8 mouse cellular contexts compared by ENCODE assay signal in the genomic region with DNA sequence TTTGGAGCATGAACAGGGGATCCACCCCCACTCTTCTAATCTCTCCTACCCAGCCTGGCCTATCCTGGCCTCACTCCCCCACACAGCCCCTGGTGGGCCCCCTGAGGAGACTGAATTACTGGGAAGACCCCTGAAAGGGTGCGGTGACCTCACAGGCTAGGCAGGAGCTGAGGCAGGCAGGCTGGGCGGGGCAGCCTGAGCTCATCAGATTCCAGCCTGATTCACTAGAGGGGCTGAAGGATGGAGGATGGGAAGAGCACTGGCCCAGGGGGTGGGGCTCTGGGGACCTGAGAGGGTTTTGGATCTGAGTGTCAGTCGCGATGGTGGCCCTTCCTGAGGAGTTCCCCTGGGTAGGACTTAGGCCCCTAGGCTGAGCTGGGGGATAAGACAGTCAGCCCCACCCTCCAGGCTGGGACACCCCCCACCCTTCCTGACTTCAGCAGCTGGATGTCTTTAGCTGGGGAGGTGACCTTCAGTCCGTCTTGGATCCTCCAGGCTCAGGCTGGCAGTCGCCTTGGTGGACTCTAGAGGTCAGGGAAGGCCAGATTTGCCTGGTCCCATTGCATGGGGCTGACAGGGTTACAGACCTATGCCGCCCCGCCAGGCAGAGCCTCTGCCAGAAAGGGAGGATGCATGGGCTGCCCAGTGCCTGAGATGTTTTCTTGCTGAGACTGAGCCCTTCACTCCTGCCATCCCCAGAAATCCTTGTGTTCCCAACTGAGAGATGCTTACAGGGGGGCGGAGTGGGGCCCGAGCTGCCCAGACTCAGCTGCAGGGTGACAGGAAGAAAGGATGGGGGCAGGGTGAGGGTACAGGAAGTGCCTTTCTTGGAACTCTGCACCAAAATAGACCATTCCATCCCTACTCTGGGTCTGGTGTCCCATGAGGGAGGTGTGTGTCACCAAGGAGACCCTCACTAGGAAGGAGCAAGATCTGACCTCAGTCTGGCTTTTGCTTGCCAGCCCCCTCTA. TPM values are rescaled to one million over a fixed set of nuclear protein-coding genes. Genes with fewer than 3 reads are reported as not detected.
A peak's percentile ranks its signal among the peaks of the same experiment; 100 is the strongest.
DNase-seq lines count a peak whose midpoint lies in the region; ATAC-seq lines count a peak whose summit lies in the region.

No protein-coding gene starts in this region.

- in situ Hi-C loops in ES-E14 (cut with MboI; ENCODE audit: low sequenced_read_pairs in 2 of 2, unreplicated experiment in 2 of 2): no loop called here

- peak overlapping the region; percentile 65 for H3K27ac ChIP-seq in forebrain, embryonic 10.5 days
- H3K27ac ChIP-seq in forebrain, embryonic 13.5 days: no peak overlapping the region
- peak overlapping the region; percentile 83 for H3K27ac ChIP-seq in ES-E14 (ENCODE audit: insufficient read depth, low read depth, low read length, poor library complexity, severe bottlenecking)
- H3K27ac ChIP-seq in heart, embryonic 16.5 days (ENCODE audit: low read length): peak overlapping the region; percentile 50
- peak overlapping the region; percentile 45; the same call in 1 of the 2 replicates for H3K27ac ChIP-seq in liver, embryonic 11.5 days (ENCODE audit: low read depth, low read length)

- peaks cover 15% of the 10 kb centered on the region for H3K27me3 ChIP-seq in forebrain, embryonic 10.5 days (ENCODE audit: poor library complexity, severe bottlenecking)
- peaks cover 8% of the 10 kb centered on the region for H3K27me3 ChIP-seq in forebrain, embryonic 13.5 days
- no peaks in the 10 kb centered on the region; the same call in 1 of the 2 replicates for H3K27me3 ChIP-seq in heart, embryonic 16.5 days (ENCODE audit: control insufficient read depth, insufficient read depth, low read length)
- 0 out of 2 replicates have a peak, but pooled peaks cover 4% of the 10 kb centered on the region for H3K27me3 ChIP-seq in liver, embryonic 11.5 days (replicated peaks; ENCODE audit: control insufficient read depth, insufficient read depth, low read length)

- 13% methylated on average over 10 of the region's 10 CpGs for WGBS in forebrain, embryonic 10.5 days
- 19% methylated on average over 10 of the region's 10 CpGs for WGBS in forebrain, embryonic 13.5 days
- 21% methylated on average over 10 of the region's 10 CpGs for WGBS in heart, embryonic 16.5 days
- WGBS in liver, embryonic 11.5 days: 14% methylated on average over 10 of the region's 10 CpGs

- H3K9ac ChIP-seq in forebrain, embryonic 13.5 days: no peak overlapping the region
- H3K9ac ChIP-seq in ES-E14 (ENCODE audit: insufficient read depth, low read depth, low read length, poor library complexity, severe bottlenecking): peak overlapping the region; percentile 23; the same call in 1 of the 2 replicates
- H3K9ac ChIP-seq in heart, embryonic 16.5 days (ENCODE audit: low read length): peak overlapping the region; percentile 55; the same call in 1 of the 2 replicates
- no peak overlapping the region for H3K9ac ChIP-seq in liver, embryonic 11.5 days (ENCODE audit: low read depth, low read length)

- peaks cover 63% of the 10 kb centered on the region for H3K4me1 ChIP-seq in forebrain, embryonic 10.5 days
- H3K4me1 ChIP-seq in forebrain, embryonic 13.5 days: peaks cover 21% of the 10 kb centered on the region
- peaks cover 15 to 49% of the 10 kb centered on the region in 2 experiments for H3K4me1 ChIP-seq in ES-E14 (ENCODE audit: control insufficient read depth in 2 of 2, insufficient read depth in 2 of 2, low read length in 2 of 2, poor library complexity in 1 of 2)
- H3K4me1 ChIP-seq in heart, embryonic 16.5 days (ENCODE audit: control insufficient read depth, insufficient read depth, low read length): peaks cover 31% of the 10 kb centered on the region
- peaks cover 42% of the 10 kb centered on the region for H3K4me1 ChIP-seq in liver, embryonic 11.5 days (replicated peaks; ENCODE audit: control insufficient read depth, insufficient read depth, low read length)

- H3K36me3 ChIP-seq in forebrain, embryonic 10.5 days (replicated peaks): no peaks in the 10 kb centered on the region
- no peaks in the 10 kb centered on the region for H3K36me3 ChIP-seq in forebrain, embryonic 13.5 days (ENCODE audit: poor library complexity, severe bottlenecking)
- peaks cover 4% of the 10 kb centered on the region; the same call in 1 of the 2 replicates for H3K36me3 ChIP-seq in ES-E14 (ENCODE audit: control insufficient read depth, insufficient read depth, low read length, poor library complexity, severe bottlenecking)
- H3K36me3 ChIP-seq in heart, embryonic 16.5 days (ENCODE audit: control insufficient read depth, insufficient read depth): no peaks in the 10 kb centered on the region
- no peaks in the 10 kb centered on the region for H3K36me3 ChIP-seq in liver, embryonic 11.5 days (ENCODE audit: control insufficient read depth, insufficient read depth, low read length)

- H3K9me3 ChIP-seq in forebrain, embryonic 10.5 days: no peaks in the 10 kb centered on the region
- no peaks in the 10 kb centered on the region for H3K9me3 ChIP-seq in forebrain, embryonic 13.5 days (replicated peaks)
- no peaks in the 10 kb centered on the region for H3K9me3 ChIP-seq in ES-E14 (ENCODE audit: control insufficient read depth, insufficient read depth, low read depth, low read length)
- H3K9me3 ChIP-seq in heart, embryonic 16.5 days (replicated peaks; ENCODE audit: control insufficient read depth, low read length): no peaks in the 10 kb centered on the region
- H3K9me3 ChIP-seq in liver, embryonic 11.5 days (ENCODE audit: control insufficient read depth, low read length): no peaks in the 10 kb centered on the region

- DNase-seq in forebrain, embryonic 10.5 days (ENCODE audit: extremely low spot score, low spot score): no peak
- DNase-seq in ES-E14 (ENCODE audit: low read depth, low spot score): peak; percentile 83
- DNase-seq in liver, embryonic 11.5 days (ENCODE audit: low spot score): no peak
- no peak for DNase-seq in cerebellum, adult 11 months
- no peak for DNase-seq in right cerebral cortex, adult 18-20 months

- peak overlapping the region; percentile 20; the same call in 1 of the 2 replicates for H3K4me3 ChIP-seq in forebrain, embryonic 10.5 days
- no peak overlapping the region for H3K4me3 ChIP-seq in forebrain, embryonic 13.5 days
- H3K4me3 ChIP-seq in ES-E14 (ENCODE audit: insufficient read depth in 1 of 2, low read depth in 1 of 2, low read length in 2 of 2, poor library complexity in 1 of 2, severe bottlenecking in 1 of 2): peak overlapping the region in 1 of 2 experiments; percentile 20; a peak in 1 of 4 replicates
- H3K4me3 ChIP-seq in heart, embryonic 16.5 days (ENCODE audit: low read length): no peak overlapping the region
- no peak overlapping the region for H3K4me3 ChIP-seq in liver, embryonic 11.5 days (ENCODE audit: low read depth, low read length)

- ATAC-seq in forebrain, embryonic 13.5 days: no peak
- peak; percentile 28 for ATAC-seq in heart, embryonic 16.5 days (replicated peaks; ENCODE audit: extremely low read depth, insufficient read depth, low FRiP score)
- ATAC-seq in liver, embryonic 11.5 days (replicated peaks; ENCODE audit: low FRiP score): peak; percentile 51
- no peak for ATAC-seq in monocyte, adult 5-6 weeks (replicated peaks; ENCODE audit: insufficient number of reproducible peaks, low FRiP score, low TSS enrichment, poor library complexity, severe bottlenecking)

- H3K4me2 ChIP-seq in forebrain, embryonic 13.5 days: no peak overlapping the region
- no peak overlapping the region for H3K4me2 ChIP-seq in heart, embryonic 16.5 days (ENCODE audit: low read depth, low read length)
- 0 out of 2 replicates have a peak overlapping the region, but pooled peaks have one; percentile 9 for H3K4me2 ChIP-seq in liver, embryonic 11.5 days

RNA-seq across cellular contexts. Expression of a gene that starts 8.8 kb away (rescaled TPM):
- polyA plus RNA-seq in forebrain, embryonic 10.5 days (2016; fragmentation: Nextera tagmentation; extraction: Ambion mirVana): 15.9 and 17.6 TPM in 2 replicates
- 7.0 and 7.3 TPM in 2 replicates for polyA plus RNA-seq in forebrain, embryonic 13.5 days (2015; fragmentation: Nextera tagmentation; extraction: Ambion mirVana)
- total RNA-seq in ES-E14 (2012; rRNA removed): 4.5 and 9.0 TPM in 2 replicates
- 21.1 and 23.4 TPM in 2 replicates for polyA plus RNA-seq in heart, embryonic 16.5 days (2015; fragmentation: Nextera tagmentation; extraction: Ambion mirVana)
- polyA plus RNA-seq in liver, embryonic 11.5 days (2014; fragmentation: Nextera tagmentation; extraction: Ambion mirVana): 28.6 and 29.3 TPM in 2 replicates
- not detected in 3 replicates for total RNA-seq in monocyte, adult 5-6 weeks (2017)

RNA-seq across cellular contexts. Expression of a gene that starts 8.8 kb away (rescaled TPM):
- 2.7 and 3.7 TPM in 2 replicates for polyA plus RNA-seq in forebrain, embryonic 10.5 days (2016; fragmentation: Nextera tagmentation; extraction: Ambion mirVana)
- 0.62 and 0.78 TPM in 2 replicates for polyA plus RNA-seq in forebrain, embryonic 13.5 days (2015; fragmentation: Nextera tagmentation; extraction: Ambion mirVana)
- total RNA-seq in ES-E14 (2012; rRNA removed): 9.0 and 16.5 TPM in 2 replicates
- polyA plus RNA-seq in heart, embryonic 16.5 days (2015; fragmentation: Nextera tagmentation; extraction: Ambion mirVana): 1.8 and 2.2 TPM in 2 replicates
- 1.3 and 1.4 TPM in 2 replicates for polyA plus RNA-seq in liver, embryonic 11.5 days (2014; fragmentation: Nextera tagmentation; extraction: Ambion mirVana)
- 0.19 to 0.68 TPM (median 0.21 TPM) in 3 replicates for total RNA-seq in monocyte, adult 5-6 weeks (2017)

RNA-seq across cellular contexts. Expression of a gene that starts 17.9 kb away (rescaled TPM):
- polyA plus RNA-seq in forebrain, embryonic 10.5 days (2016; fragmentation: Nextera tagmentation; extraction: Ambion mirVana): 83.0 and 84.2 TPM in 2 replicates
- polyA plus RNA-seq in forebrain, embryonic 13.5 days (2015; fragmentation: Nextera tagmentation; extraction: Ambion mirVana): 56.0 and 63.2 TPM in 2 replicates
- 18.6 and 24.1 TPM in 2 replicates for total RNA-seq in ES-E14 (2012; rRNA removed)
- polyA plus RNA-seq in heart, embryonic 16.5 days (2015; fragmentation: Nextera tagmentation; extraction: Ambion mirVana): 29.7 and 29.9 TPM in 2 replicates
- 61.2 and 61.3 TPM in 2 replicates for polyA plus RNA-seq in liver, embryonic 11.5 days (2014; fragmentation: Nextera tagmentation; extraction: Ambion mirVana)
- total RNA-seq in monocyte, adult 5-6 weeks (2017): 16.6 to 60.3 TPM (median 46.3 TPM) in 3 replicates

RNA-seq across cellular contexts. Expression of a gene that starts 20.4 kb away (rescaled TPM):
- 2.8 and 3.6 TPM in 2 replicates for polyA plus RNA-seq in forebrain, embryonic 10.5 days (2016; fragmentation: Nextera tagmentation; extraction: Ambion mirVana)
- polyA plus RNA-seq in forebrain, embryonic 13.5 days (2015; fragmentation: Nextera tagmentation; extraction: Ambion mirVana): 3.2 and 3.4 TPM in 2 replicates
- total RNA-seq in ES-E14 (2012; rRNA removed): 3.2 and 4.3 TPM in 2 replicates
- polyA plus RNA-seq in heart, embryonic 16.5 days (2015; fragmentation: Nextera tagmentation; extraction: Ambion mirVana): 2.6 and 2.7 TPM in 2 replicates
- 1.1 TPM in 2 replicates for polyA plus RNA-seq in liver, embryonic 11.5 days (2014; fragmentation: Nextera tagmentation; extraction: Ambion mirVana)
- 4.3 TPM in 1 of 3 replicates, not detected in the others for total RNA-seq in monocyte, adult 5-6 weeks (2017)

RNA-seq across cellular contexts. Expression of a gene that starts 20.5 kb away (rescaled TPM):
- polyA plus RNA-seq in forebrain, embryonic 10.5 days (2016; fragmentation: Nextera tagmentation; extraction: Ambion mirVana): 36.2 and 38.4 TPM in 2 replicates
- polyA plus RNA-seq in forebrain, embryonic 13.5 days (2015; fragmentation: Nextera tagmentation; extraction: Ambion mirVana): 39.4 and 40.3 TPM in 2 replicates
- total RNA-seq in ES-E14 (2012; rRNA removed): 14.1 and 27.2 TPM in 2 replicates
- polyA plus RNA-seq in heart, embryonic 16.5 days (2015; fragmentation: Nextera tagmentation; extraction: Ambion mirVana): 43.4 and 43.5 TPM in 2 replicates
- 19.1 and 21.3 TPM in 2 replicates for polyA plus RNA-seq in liver, embryonic 11.5 days (2014; fragmentation: Nextera tagmentation; extraction: Ambion mirVana)
- total RNA-seq in monocyte, adult 5-6 weeks (2017): 5.1 to 6.9 TPM in 2 of 3 replicates, not detected in the other

Comparison
In these comparisons a context has a peak if more than half of its experiments do, and no peak if none do; other contexts are left out.
1. ATAC-seq: peak in heart, embryonic 16.5 days (single experiment) and liver, embryonic 11.5 days (single experiment); none in forebrain, embryonic 13.5 days (single experiment) and monocyte, adult 5-6 weeks (single experiment).
2. H3K9ac ChIP-seq: peak in ES-E14 (single experiment) and heart, embryonic 16.5 days (single experiment); none in forebrain, embryonic 13.5 days (single experiment) and liver, embryonic 11.5 days (single experiment).